Mouse (Mus musculus): ENCODE data around the gene Gramd1c.

GRCm38 (mm10) chr16:43954913-43955312 is 108.2 kb downstream of the Gramd1c start:
- no peak for TF ChIP-seq POLR2AphosphoS2 (IDR thresholded peaks at IDR 0.05; ENCODE audit: low read depth, low read length)
- no peak for TF ChIP-seq MEF2A (IDR thresholded peaks at IDR 0.05; ENCODE audit: borderline replicate concordance, low read depth, low read length)
- TF ChIP-seq CTCF (conservative IDR thresholded peaks at IDR 0.05 in 1 of 2, IDR thresholded peaks at IDR 0.05 in 1 of 2; ENCODE audit: low read depth in 2 of 2, low read length in 2 of 2), result no peak
- TF ChIP-seq MAX (IDR thresholded peaks at IDR 0.05; ENCODE audit: low read length), result no peak
- no peak for TF ChIP-seq POLR2A (IDR thresholded peaks at IDR 0.05; ENCODE audit: low read depth, low read length)
- no peak for TF ChIP-seq IRF4 (IDR thresholded peaks at IDR 0.05; ENCODE audit: low read depth, low read length)
- TF ChIP-seq SMC3 (IDR thresholded peaks at IDR 0.05; ENCODE audit: low read depth, low read length), result no peak
- TF ChIP-seq KAT2A (IDR thresholded peaks at IDR 0.05; ENCODE audit: insufficient replicate concordance, low read length), result no peak
- TF ChIP-seq ZMIZ1 (IDR thresholded peaks at IDR 0.05; ENCODE audit: low read depth, low read length), result no peak
- TF ChIP-seq MYC (IDR thresholded peaks at IDR 0.05; ENCODE audit: low read depth, low read length), result no peak
- no peak for TF ChIP-seq CHD2 (IDR thresholded peaks at IDR 0.05; ENCODE audit: low read length)

Data from CH12.LX (cell line).